Mouse (Mus musculus) central nervous system, embryonic 11.5 days (tissue): ENCODE data around the gene Svip. TPM values are rescaled to one million over a fixed set of nuclear protein-coding genes. Genes with fewer than 3 reads are reported as not detected.

ENCODE experiments used
- polyA plus RNA-seq: library from polyadenylated mRNA; depleted of rRNA; stranded (reverse); fragments of >200 nt; gene quantifications from 2 replicates; pipeline ENCODE4 v1.2.3, GENCODE M21; 2012; rRNA removed

The Svip gene
- 6.9 and 10.3 TPM in 2 replicates for polyA plus RNA-seq

DNA sequence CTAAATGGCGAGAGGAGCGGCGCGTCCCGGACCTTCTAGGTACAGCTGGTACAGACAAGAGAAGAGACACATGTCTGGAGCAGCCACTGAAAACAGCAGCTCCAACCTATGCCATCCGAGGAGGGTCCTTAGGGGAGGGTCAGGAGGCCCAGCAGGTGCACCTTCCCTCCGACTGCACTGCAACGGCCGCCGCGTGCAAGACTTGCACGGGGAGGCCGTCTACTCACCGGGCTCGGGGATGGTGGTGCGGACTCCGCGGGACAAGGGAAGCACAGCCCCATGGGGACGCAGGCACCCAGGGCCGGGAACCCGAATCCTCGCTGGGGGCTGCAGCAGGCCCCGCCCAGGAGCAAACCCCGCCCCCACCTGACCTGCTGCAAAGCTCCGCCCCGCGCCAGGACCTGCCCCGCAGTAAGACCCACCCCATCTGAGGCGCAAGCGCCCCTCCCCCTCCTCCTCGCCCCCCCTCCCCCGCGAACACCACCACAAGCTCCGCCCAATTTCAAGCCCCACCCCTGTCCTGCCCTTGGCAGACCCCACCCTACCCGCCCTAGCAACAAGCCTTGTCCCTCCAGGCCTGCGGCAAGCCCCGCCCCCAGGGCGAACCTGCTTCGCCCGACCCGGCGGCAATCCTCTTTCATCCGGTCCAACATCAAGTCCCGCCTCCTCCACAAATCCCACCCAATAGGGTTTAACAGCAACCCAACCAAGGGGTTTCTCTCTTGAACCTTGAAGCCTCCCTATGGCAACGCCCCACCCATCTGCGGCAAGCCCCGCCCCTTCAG is at the start of gene Svip:
Gene Svip, minus strand, starts transcription at position 508 of the 785 bp plus-strand sequence.

DNA sequence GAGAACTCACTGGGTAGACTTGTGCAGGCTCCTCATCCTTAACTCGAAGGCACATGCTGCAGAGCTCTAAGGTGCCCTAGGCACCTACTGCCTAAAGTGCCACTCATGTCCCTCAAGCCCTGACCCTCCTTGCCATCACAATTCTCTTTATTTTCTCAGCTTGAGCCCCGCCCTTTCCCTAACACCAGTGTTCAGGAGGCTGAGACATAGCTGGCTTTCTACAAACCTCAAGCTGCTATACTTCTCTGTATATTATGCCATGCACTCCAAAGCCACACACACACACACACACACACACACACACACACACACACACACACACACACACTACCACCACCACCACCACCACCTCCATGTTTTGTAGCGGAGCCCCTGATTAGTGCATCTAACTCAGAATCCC is 9.8 kb upstream of the Svip start, which contains the start of gene 1700015G11Rik:
Gene 1700015G11Rik, minus strand, starts transcription at position 101 of the 400 bp plus-strand sequence.

Other genes with a start within 250 kb of the Svip start
- 18.9 and 45.6 TPM in 2 replicates for gene Gas2, start 144.0 kb downstream of the Svip start, polyA plus RNA-seq
- gene Fancf, start 143.8 kb downstream of the Svip start, polyA plus RNA-seq = 12.0 and 15.0 TPM in 2 replicates
- gene 1700015G11Rik, start 9.7 kb upstream of the Svip start, polyA plus RNA-seq = not detected in 2 replicates